Mouse (Mus musculus) liver (tissue): Measurements from ENCODE around the gene Cd164l2.

Experiments used
- DNase-seq: peaks from one replicate; pipeline ENCODE4 v3.0.0-alpha.2; 2020; ENCODE audit warnings: mixed read lengths

Cd164l2 gene

DNA sequence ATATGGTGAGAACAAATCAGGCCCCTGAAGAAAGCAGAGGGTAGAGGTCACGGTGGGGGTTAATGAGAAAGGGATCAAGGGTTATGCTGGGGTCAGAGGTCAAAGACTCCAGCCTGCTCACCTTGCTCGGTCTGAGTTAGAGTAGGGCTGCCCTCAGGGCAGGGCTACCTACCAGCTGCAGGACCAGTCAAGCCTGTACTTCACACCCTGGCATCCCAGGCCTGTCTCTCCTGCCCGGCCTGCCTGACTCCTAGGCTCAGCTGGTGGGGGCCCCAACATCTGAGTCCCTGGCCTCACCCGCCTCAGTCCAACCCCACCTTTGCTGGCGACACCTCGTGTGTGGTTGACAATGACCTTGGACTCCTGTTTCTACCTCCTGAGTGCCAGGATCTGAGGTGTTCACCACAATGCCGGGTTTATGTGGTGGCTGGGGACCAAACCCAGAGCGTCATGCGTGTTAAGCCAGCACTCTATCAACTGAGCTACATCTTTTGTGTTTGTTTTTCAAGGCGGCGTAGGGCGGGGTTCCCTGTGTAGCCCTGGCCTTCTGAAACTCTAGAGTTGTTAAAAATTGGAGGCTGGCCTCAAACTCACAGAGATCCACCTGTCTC is 46.0 kb downstream of the Cd164l2 start:
- no peak for DNase-seq

DNA sequence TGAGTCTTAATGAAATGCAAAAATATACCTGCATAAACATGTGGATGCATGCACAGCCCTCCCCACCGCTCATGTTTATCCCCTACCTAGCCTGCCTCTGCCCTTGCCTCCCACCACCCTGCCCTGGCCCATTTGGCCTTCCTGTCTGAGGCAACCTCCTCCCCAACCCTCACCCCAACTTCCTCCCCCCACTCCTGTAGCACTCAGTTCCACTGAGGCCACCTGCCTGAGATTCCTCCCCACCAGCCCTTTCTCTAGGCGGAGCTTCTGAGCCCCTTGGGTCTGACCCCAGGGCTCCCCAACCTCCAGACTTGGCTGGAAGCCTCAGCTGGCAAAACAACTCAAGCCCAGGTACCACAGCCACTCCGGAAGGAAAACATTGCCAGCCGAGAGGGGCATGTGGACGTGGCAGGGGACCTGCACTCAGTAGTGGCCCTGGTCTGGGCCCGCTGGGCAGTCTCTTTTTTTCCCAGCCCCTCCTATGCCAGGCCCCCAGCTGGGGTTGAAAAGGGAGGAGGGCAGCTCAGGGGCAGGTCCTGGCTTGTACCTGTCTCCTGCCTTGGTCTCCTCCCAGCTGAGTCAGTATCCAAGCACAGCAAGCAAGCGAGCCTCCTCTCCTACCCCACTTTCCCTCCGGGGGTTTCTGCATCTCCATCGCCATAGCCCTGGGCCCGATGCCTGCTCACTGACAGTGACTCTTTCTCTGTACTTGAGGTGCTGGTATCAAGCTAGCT is 49.9 kb downstream of the Cd164l2 start:
- DNase-seq = no peak

DNA sequence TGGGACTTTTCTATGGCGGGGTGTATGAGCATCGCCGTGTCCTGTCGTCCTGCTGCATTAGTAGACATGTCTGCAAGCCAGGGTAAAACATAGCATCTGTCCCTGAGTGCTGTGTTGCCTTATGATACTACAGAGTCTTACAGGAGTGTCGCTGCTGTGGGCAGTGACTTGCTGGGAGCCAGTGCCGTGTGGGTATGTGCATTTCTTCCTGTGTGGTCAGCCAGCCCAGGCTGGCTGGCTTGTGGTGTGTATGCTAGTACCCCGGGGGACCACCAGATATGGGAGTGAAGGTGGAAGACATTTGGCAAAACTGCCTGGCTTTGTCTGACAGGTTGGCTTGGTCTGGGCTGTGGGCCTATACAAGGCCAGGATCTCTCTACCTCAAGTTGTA is 50.4 kb downstream of the Cd164l2 start:
- no peak for DNase-seq

DNA sequence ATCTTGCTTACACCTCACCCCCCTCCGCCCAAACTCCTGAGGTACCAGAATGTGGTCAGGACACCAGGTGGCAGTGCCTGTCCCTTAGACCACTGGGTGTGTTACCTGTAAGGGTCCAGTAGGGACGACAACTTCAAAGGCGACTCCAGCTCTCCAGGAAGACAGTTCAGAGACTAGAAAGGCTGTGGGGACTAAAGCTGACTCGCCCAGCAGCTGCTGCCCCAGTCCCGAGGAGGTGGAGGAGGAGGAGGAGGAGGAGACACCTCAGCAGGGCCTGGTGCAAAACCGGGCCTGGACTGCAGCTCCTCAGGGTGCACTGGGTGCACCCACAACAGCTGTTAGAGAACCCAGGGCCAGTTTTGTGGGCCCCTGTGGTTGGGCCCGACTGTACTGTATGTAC is 51.0 kb downstream of the Cd164l2 start, which contains the start of gene Sytl1:
TSS of gene Sytl1 (minus strand) at position 232 of the 400 bp plus-strand sequence.
- DNase-seq = no peak

DNA sequence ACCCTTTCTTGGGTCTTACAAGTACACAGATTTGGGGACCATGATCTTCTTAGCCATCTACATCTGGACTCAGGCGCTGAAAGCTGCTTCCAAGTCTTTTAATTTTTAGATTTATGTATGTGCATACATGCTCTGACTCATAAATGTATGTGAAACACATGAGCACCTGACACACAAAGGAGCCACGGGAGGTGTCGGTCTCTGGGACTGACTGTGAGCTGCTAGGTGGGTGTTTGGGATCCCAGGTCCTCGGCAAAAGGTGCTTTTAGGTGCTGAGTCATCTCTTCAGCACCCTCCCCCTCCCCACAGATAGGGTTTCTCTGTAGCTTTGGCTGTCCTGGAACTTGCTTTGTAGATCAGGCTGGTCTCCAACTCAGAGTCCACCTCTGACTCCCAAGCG is 51.8 kb downstream of the Cd164l2 start:
- no peak for DNase-seq

DNA sequence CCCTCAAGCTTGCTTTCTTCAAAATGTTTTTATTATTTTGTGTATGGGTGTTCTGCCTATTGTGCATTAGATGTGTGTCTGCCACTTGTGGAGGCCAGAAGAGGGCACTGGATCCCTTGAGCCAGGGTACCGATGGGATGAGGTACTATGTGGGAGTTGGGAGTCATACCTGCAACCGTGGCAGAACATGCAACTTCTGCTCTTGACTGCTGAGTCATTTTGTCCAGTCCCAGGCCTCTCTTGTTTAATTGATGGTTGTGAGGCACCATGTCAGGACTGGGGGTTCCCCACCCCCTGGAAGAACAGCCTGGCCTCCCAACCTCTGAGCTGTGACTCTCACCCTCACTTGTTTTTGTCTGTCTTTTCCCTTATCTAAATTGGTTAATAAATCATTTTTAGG is 52.6 kb downstream of the Cd164l2 start:
- no peak for DNase-seq

DNA sequence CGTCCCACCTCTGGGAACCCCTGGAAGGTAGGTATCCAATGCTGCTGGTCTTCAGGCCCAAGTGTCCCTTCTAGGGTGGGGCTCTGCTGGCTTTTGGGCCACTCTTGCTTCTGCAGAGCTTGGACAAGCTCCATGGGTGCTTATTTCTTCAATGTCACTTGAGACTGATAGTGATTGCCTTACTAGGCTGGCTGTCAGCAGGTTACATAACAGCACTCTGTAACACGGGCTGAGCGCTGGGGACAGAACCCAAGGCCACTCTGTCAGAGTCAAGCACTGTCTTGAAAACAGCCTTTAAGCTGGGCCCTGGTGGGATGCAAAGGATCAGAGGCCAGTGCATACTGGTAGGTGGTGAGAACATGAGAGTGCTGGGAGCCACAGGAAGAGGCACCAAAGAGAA is 53.4 kb downstream of the Cd164l2 start:
- DNase-seq = no peak

DNA sequence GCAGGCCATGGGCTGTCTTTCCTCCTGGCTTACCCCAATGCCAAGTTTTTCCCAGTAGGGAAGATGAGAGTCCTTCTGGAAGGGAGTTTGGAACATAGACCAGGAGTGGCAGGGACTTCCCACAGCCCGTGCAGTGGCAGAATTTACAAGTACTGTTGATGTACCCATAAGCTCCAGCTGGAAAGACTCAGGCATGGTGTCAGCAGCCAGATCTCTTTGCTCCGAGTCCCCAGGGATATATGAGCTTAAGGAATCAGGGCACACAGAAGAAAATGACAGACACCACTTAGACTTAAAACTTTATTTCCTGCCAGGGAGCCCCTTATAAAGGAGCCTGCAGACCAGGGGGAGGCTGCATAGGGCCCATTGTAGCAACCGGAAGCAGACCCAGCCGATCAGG is 53.8 kb downstream of the Cd164l2 start:
- no peak for DNase-seq

DNA sequence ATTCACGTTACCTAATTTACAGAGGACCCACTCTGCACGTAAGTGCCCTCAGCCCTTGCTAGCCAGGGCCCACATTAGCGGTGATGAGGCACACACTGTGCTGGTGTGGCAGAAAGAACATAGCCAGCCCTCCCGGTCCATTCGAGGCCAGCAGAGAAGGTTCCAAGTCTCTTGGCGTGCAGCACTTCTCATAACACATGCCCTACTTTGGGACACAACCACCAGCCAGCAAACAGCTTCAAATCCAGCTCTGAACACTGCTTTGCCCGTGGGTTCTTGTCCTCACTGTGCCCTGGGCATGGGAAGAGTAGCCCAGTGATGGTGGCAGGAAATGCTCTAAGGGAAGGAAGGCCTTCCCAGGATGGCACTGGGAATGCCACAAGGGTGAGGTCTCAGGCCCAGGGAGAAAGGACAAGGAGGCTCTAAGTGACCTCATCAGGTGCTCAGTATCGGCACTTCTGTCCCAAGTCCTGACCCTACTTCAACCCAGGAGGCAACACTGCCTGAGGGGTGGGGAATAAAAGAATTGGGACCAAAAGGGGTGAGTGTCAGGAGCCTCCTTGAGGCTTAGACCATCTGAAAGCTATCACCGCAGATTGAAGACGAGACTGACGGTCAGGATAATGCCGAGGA is 54.4 kb downstream of the Cd164l2 start:
- DNase-seq = no peak

DNA sequence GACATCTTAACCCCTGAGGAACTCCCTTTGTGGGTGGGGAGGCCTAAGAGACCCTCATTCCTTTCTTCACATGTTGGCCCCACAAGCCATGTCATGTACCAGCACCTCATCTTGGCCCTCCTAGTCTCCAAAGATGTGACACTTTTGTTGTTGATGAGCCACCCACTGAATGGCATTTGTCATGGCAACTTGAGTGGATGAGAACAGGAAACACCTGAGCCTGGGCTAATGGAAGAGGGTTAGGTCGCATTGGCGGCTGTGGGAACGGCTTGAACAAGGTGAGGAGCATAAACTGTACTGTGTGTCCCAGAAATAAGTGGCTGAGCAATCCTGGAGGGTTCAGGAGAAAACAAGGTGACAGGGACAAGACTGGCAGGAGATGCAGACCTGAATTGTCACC is 57.0 kb downstream of the Cd164l2 start:
- no peak for DNase-seq

DNA sequence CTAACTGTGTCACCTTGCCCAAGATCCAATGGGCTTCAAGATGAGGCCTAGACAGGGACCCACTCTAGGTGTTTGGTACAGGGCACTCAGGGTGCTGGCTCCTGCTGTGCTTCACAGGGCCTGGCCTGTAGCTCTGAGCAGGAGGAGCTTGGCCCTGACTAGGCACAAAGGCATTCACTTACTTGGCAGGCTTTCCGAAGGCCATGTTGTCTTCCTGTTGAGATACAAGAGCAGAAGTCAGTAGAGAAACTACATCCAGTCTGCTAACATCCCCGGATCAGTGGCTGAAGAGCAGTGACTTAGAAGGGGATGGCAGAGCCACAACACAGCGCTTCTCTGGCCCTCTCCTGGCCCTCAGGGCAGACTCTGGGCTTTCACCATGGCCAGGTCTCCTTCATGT is 57.7 kb downstream of the Cd164l2 start:
- no peak for DNase-seq

DNA sequence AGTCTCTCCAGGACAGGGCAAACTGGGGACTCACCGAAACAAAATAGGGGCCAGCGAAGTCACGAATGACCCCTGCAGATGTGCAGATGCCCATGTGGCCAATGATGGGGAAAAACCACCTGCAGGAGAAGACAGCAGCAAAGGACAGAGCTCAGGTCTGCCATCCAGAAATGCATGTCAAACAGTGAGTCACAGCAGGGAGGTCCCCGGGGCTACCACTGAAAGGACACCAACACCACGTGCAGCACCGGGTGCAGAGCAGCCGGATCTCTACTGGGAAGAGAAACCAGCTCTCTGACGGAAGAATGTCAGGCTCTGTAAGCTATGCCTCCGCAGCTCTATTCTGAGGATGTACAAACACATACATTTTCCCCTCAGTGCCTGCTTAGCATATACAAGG is 59.0 kb downstream of the Cd164l2 start:
- no peak for DNase-seq
